Mouse (Mus musculus): ENCODE results near the gene Cst3.

The Cst3 gene

DNA sequence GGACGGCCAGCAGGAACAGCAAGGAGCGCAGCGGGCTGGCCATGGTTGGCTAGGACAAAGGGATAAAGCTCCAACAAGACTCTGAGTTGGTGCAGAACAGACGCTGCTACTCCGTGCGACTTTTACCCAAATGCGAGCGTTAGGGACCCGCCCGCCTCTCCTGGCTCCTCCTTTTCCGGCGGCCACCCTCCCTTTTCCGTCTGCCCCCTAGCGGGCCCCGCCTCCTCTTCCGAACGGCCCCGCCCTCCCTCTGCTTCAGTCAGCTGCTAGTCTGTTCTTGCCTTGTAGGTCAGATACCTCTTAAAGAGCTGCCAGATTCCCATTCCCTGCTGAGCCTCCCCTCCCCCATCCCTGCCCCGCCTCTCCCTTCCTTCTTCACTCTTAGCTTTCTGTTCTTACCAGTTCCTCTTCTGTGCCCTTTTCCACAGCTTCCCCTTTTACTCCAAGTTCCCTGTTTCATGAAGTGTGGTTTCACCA lies at the start of gene Cst3:
Gene Cst3 (minus strand): TSS at position 358 of the 477 bp plus-strand sequence.
- DNase-seq (ENCODE audit: low spot score in 2 of 2): peak; percentile 70 to 83

DNA sequence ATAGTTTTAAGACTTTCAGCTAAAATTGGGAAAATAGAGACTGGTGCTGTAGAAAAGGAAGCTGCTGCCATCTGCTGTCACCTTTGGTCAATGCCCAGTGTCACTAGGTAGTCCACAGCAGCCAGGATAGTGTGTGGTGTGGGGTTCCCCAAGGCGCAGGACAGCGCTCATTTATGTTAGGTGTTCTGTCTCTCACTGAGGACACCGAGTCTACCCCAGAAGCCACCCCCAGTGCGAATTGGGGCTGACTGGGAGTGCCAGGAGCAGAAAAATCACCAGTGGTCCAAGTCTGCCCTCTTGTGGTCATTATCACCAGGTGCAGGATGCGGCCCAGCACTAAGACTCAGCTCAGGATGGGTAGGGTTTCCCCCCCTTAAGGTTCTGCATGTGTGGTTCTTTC lies 26.8 kb upstream of the Cst3 start:
- DNase-seq (ENCODE audit: low spot score in 2 of 2): peak; percentile 21 to 42

DNA sequence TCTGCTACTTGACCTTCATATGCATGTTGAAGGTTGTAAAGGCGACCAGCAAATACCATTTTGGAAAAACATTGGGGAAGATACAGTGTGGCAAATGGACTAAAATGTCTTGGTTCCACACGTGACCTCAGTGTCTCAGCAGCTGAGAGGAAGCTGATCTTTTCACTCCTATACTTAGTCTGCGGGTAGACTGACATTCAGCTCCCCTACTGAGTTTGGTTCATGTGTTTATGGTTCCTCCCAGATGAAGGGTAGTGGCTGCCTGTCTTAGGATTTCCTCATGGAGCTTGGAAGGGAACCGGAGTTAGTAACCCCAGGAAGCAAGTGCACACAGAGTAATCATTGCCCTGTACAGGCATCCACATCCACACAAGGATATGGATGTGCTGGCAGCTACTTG lies 24.8 kb upstream of the Cst3 start:
- no peak for DNase-seq (ENCODE audit: low spot score in 2 of 2)

DNA sequence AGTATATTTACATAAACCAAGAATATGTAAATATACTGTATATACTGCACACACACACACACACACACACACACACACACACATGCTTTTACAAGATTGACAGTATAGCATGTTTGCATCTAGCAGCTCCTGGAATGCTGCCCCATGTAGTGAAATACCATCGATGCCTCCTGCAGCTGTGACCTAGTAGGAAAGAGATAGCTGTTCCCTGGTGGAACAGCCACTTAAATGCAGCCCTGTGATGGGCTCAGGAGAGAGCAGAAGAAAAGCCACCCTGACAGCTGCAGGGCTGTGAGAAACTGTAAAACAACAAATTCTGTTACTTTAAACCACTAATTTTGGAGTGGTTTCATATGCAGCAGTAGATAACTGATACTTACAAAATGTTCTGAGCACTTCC lies 20.7 kb upstream of the Cst3 start:
- DNase-seq (ENCODE audit: low spot score in 2 of 2): no peak

DNA sequence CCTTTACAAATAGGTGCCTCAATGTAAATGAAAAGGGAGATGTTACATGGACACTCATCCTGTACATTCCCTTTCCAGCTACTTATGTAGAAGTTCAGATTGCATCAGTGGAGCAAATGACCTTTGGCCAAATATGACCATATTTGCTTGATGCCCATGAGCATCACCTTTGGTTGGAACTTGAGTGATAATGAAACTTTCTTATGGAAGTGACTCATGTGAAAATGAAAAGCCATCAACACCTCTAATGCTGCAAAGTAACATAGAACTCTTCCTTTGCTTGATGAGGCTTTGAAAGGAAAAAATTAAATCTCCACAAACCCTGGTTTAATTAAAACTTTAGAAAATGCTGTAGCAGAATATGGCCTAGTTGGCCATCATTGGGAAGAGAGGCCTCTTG lies 17.6 kb upstream of the Cst3 start:
- no peak for DNase-seq (ENCODE audit: low spot score in 2 of 2)

DNA sequence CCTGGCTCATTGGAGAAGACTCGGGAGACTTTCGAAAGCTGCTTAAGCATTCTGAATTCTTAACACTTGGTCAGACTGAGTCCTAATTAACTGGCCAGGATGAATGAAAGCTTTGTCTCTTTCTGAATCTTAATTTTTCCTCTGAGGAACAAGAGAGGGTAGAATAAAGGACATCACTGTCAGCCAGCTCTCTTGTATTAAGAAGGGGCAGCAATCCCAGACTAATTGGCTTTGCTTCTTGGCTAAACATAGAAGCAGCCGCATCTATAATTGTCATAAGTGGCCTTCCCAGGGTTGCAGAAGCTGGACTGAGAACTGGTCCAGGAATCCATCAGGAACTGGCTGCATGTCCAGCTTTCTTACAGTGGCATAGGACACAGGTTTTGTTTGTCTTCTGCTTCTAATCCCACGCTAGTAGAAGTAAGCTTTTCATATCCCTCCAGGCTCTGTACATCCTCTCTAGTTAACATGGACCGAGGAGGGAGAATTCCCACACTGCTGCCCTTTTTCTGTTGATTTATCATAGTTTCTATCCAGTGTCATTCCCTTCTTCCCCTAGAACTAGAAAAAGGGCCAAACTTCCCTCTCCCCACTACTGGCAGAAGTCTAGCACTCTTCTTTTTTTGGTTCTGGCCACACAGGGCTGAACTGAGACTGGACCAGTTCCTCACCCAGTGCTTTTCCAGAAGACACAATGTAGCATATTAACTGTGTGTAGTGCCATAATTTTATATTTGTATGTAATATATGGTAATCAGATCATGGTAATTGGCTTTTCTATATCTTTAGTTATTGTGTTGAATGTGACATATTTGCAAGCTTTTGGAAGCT lies 14.7 kb upstream of the Cst3 start:
- no peak for DNase-seq (ENCODE audit: low spot score in 2 of 2)

DNA sequence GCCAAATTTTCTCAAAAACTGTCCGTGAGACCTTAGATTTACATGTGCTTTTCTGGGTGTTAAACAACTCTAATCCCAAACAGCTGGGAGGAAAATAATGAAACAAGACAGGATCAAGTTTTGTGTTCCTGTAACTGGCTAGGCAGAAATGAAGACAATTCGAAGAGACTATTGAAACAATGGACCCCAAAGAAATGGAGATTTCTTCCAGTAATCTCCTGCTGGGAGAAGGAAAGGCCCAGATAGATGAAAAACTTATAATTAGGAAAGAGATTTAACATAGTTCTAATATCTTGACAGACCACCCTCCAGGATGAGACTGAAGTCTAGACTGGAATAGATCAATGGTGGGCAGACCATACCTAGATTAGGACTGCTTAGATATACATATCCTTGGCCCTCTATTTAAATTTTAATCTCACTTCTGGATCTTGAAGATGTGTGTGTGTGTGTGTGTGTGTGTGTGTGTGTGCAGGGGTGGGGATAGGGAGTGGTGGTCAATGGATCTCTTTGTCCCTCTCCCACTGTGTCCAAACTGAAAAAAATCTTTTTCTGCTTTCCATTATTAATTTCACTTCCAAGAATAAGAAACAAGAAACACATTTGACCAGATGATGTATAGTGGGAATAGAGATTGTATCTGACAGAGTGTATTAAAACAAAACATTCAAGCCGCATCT lies 14.0 kb upstream of the Cst3 start:
- DNase-seq (ENCODE audit: low spot score in 2 of 2): no peak

DNA sequence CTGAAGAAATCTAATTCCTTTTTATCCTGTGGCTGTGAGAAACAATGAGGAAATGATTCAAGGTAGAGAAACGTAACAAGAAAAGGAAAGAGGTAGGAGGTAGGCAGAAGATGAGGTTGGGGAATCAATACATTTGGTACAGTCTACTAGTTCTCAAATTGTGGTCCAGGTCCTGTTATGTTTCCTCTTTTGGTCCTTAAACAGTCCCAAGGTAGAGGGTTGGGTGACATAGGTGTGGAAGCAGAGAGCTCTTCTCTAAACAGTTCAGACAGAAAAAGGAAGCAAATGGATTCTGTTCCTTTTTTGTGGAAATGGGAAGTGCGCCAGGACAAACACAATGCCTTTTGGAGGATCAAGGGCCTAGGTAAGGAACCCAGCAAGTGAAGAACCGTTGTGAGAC lies 13.4 kb upstream of the Cst3 start:
- no peak for DNase-seq (ENCODE audit: low spot score in 2 of 2)

DNA sequence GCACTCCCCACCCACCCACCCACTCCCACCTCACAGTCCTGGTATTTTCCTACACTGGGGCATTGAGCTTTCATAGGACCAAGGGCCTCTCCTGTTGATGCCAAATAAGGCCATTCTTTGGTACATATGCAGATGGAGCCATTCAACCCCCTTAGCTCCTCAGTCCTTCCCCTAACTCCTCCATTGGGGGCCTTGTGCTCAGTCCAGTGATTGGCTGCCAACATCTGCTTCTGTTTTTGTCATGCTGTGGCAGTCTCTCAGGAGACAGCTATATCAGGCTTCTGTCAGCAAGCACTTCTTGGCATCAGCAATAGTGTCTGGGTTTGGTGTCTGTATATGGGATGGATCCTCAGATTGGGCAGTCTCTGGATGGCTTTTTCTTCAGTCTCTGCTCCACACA lies 9.2 kb upstream of the Cst3 start:
- no peak for DNase-seq (ENCODE audit: low spot score in 2 of 2)

DNA sequence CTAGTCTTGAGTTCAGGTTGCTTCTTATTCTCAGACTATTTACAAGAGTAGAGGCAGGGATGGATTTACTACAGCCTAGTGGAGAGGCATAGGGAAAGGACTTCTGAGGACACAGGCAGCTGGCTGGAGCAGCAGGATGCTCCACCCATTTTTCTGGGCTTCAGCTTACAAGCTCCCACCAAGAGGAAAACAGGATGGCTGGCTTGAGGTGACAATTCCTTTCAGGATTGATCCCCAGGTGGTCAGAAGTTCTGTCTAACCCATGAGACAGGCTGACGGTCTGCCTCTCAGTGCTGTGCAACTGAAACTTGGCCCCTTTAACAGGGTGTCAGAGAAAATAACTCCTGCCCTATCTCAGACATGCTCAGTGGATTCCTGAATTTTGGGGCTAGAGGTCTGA lies 3.7 kb upstream of the Cst3 start:
- no peak for DNase-seq (ENCODE audit: low spot score in 2 of 2)

DNA sequence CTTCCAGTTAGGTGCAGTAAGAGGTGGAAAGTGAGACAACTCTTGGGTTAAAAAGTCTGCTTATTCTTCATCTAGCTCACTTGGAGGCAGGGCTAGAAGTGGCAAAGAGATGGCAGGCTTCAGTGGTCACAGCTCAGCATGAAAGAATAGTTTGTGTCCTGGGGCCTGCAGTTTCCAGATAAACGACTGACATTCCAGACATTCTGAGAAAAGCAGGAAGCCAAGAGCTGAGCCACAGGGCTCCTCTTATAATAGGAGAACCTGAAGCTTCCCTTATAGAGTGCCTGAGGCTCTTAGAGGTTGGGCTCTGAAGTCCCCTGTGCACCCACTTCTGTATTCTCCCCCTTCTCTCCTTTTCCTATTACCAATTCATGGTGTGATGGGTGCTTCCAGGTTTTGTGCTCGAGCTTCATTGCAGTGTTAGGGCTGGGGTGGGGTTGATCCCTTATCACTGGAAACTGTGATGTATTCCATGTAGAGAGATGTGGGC lies 3.2 kb upstream of the Cst3 start:
- DNase-seq (ENCODE audit: low spot score in 2 of 2): no peak

DNA sequence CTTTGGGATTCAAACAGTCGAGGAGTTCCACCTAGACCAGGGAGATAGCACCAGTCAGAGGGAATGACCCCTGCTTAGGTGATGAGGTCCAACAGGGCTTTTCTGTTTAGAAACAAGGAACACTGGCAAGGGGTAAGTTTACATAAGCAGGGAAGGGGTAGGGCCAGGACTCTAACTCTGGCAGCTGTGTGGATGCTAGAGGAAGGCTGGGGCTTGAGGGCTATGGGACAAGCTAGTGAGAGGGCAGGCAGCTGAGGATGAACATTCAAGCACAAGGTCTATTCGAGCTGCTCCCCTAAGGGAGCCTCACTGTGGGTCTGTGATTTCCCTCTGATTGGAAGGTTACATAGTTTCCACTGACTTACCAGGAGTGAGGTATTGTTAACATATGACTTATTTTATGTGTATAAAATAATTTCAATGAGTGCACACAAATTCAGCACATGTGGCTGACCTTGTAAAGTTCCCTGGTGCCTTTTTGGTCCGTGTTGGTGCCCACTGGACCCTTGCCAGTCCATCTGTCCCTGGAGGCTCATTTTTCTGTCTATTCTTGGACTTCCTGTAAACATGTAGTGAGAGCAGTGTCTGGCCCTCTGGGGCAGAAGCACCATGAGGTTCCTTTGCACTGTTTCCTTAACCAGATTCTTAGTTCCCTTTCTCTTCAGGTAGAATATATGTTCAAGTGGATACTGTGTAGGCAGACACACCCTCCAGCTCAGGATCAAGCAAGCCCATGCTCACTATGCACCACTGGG lies 1.7 kb upstream of the Cst3 start:
- DNase-seq (ENCODE audit: low spot score in 2 of 2): no peak

DNA sequence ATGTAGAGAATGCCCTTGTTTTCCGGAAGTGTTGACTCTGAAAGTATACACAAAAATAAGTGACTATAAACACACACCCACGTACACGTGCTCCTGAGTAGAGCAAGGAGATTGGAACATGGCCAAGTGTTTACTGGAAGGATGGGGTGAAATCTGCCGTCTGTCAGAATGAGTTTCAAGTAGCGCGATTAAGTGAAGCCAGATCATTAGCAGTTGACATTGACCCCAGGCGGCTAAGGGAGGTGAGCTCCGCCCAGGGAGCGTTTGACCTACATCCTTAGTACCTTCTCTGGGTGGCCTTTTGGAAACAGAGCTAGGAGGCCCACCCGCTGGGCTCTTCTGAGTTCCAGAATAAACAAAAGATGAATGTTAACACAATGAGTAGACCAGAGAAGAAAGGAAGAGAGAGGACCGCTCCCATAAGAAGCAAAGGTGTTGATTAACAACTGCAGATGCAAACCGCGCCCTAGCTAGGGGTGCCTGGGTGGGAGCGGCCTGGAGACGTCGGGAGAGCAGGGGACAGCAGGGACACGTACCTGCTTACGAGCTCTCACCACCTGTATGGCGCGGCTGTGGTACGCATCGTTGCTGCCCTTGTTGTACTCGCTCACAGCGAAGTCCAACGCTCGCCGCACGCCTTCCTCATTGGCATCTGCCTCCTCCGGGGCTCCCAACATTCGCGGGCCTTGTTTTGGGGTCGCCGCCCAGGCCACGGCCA lies 716 bp downstream of the Cst3 start:
- no peak for DNase-seq (ENCODE audit: low spot score in 2 of 2)

DNA sequence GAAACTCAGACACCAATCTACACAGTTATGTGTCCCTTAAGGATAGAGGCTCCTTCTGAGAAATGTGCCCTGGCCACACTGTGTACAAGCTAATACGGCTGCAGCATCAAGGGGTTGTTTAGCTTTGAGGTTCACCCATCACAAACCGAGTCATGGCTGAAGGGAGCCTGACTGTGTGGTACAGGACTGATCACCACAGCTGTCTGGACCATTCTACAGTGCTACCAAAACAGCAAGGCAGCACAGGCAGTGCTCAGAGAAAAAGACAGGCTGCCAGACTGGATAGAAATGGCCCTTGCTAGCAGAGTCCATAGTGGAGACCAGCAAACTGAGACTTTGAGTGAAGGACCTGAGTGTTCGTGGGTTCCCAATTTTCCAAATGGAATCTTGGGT lies 1.3 kb downstream of the Cst3 start:
- no peak for DNase-seq (ENCODE audit: low spot score in 2 of 2)

DNA sequence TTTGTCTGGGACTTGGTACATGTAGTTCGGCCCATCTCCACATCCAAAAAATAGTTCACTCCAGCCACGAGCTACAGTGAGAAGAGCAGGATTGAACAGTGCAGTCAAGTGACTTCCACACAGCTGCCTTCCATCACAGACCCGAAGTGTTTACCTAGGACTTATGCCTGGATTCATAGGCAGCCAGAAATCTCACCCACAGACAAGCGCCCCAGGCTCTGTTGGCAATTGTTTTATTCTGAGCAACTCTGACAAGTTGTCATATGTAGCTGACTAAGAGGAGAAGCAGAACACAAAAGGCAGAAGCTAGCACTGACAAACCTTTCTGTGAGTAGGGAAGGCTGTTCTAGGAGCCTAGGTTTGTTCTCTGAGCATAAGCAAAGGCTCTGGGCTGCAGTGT lies 2.6 kb downstream of the Cst3 start:
- DNase-seq (ENCODE audit: low spot score in 2 of 2): no peak

DNA sequence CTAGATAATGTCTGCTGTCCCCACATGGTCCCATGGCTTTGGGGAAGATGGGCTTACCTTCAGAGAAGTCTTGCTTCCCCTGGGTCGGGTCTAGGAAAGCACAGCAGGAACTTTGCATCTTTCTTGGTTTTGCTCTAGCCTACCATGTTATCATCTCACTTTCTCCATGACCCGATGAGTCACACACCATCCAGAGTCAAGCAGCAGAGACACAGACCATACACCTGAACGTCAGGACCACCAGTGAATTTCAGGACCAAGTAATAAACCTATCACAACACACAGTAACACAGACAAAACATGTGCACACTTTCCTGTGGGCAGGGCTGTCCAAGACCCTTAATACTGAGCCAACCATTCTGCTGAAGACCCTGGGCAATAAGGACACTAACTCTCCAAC lies 5.0 kb downstream of the Cst3 start:
- DNase-seq (ENCODE audit: low spot score in 2 of 2): no peak

DNA sequence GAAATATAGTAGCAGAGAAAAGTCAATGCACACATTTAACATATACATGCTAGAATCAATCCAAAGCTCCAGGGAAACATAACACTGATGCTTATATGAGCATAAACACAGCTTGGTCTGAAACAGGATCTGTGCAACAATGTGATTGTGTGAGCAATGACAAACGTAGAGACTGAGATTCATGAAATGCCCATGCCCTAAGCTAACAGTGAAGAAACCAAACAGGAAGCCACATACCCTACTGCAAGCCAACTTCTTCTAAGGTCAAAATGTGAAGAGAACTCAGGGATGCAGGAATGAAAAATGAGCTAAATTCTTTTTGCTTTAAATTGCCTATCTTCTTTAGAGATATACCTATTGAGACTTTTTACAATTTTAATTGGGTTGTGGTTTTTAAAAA lies 6.5 kb downstream of the Cst3 start:
- DNase-seq (ENCODE audit: low spot score in 2 of 2): no peak

DNA sequence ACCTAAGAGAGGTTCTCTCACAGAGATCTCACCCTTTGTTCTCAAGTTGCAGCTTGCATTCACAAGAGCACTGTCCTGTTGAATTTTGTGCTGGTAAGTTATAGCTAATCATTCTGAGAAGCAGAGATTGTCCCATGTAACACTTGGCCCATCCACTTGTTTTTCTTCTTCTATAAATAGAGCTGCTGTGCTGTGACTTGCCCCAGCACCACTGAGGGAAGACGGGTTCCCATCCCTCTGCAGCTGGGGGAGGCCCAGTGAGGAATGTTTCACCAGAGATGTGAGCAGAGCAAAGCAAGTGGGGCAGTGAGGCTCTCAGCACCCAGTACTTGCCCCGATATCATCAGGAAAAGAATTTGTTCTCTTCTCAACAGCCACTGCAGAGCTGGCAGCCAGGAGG lies 10.5 kb downstream of the Cst3 start, which contains the start of gene 9230104L09Rik:
Gene 9230104L09Rik (minus strand): TSS at position 73 of the 400 bp plus-strand sequence.
- no peak for DNase-seq (ENCODE audit: low spot score in 2 of 2)

DNA sequence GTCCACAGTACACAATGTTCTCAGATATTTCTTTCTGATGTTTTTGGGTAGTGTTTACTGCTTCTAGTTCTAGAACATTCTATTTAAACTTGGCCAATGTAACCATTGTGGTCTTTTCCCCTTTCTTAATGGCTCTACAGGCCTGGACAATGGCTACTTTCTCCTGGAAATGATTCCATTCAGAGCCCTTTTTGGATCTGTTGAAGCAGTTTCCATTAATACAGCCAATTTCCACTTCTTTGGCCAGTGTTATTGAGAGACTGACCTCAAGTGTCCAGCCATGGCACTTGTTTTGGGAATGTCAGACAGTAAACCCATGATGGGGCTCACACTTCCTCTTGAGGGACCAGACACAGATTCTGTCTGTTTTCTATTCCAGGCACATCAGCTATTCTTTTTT lies 13.8 kb downstream of the Cst3 start:
- DNase-seq (ENCODE audit: low spot score in 2 of 2): no peak

DNA sequence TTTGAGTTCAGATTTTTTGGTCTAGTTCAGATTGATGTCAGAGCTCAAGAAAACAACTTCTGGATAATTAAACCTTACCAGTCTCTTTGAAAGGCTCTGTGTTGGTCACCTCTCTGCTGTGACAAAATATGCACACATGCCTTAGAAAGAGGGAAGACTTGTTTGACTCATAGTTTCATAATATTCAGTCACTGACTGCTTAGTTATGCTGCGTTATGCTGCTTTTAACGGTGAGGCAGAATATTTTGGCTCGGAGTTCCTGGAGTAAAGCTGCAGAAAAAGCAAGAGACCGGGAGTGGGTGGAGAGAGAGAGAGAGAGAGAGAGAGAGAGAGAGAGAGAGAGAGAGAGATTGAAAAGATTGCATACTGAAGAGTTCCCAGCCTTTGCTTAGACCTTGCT lies 14.5 kb downstream of the Cst3 start:
- DNase-seq (ENCODE audit: low spot score in 2 of 2): no peak

DNA sequence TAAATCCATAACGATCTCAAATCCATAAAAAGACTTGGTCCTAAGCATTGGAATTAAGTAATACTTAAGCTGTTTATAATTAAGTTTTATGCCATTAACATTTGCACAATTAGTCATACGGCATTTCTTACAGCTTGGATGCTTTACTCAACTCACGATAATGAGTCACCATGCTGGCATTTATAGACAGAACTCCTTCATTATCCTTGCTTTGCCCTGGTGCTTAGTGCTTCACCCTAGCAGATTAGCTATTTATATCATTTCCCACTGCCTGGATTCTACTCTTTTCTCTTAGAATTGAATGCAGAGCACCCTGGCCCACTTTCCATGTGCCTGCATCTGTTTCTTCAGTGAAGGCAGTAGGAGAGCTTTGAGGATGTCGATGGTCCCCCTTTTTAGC lies 18.0 kb downstream of the Cst3 start:
- no peak for DNase-seq (ENCODE audit: low spot score in 2 of 2)
